Mouse (Mus musculus) liver, embryonic 13.5 days (tissue): Measurements from ENCODE around the gene Mdfi. TPM values are rescaled to one million over a fixed set of nuclear protein-coding genes. Genes with fewer than 3 reads are reported as not detected.

Source experiments
- ATAC-seq: fragments of 200-750 bp; cut with Nextera tagmentation; 2 replicates; pipeline ENCODE4 v1.8.0; 2017; ENCODE audit warnings: low read depth, mild to moderate bottlenecking, moderate number of reproducible peaks, moderate library complexity
- DNase-seq: peaks from one replicate; pipeline ENCODE4 v3.0.0; 2022
- H3K27ac ChIP-seq: fragments of 300-500 bp; sonication (generic); 2 replicates; pipeline ENCODE4 v1.5.1; 2015; ENCODE audit warnings: moderate library complexity, mild to moderate bottlenecking, inconsistent platforms
- H3K27me3 ChIP-seq: fragments of 300-500 bp; sonication (generic); 2 replicates; pipeline ENCODE4 v1.6.1; 2015; ENCODE audit warnings: mild to moderate bottlenecking, inconsistent platforms
- H3K36me3 ChIP-seq: fragments of 300-500 bp; sonication (generic); 2 replicates; pipeline ENCODE4 v1.6.1; 2015; ENCODE audit warnings: mild to moderate bottlenecking, inconsistent platforms
- H3K4me1 ChIP-seq: fragments of 300-500 bp; sonication (generic); replicated peaks from 2 replicates; pipeline ENCODE4 v1.6.1; 2015; ENCODE audit warnings: inconsistent platforms
- H3K4me2 ChIP-seq: fragments of 300-500 bp; sonication (generic); 2 replicates; pipeline ENCODE4 v1.6.1; 2015; ENCODE audit warnings: inconsistent platforms, mild to moderate bottlenecking, moderate library complexity
- H3K4me3 ChIP-seq: fragments of 300-500 bp; sonication (generic); replicated peaks from 2 replicates; pipeline ENCODE4 v1.5.1; 2015; ENCODE audit warnings: mild to moderate bottlenecking, inconsistent platforms
- H3K9ac ChIP-seq: fragments of 300-500 bp; sonication (generic); 2 replicates; pipeline ENCODE4 v1.6.1; 2015; ENCODE audit warnings: mild to moderate bottlenecking, inconsistent platforms
- H3K9me3 ChIP-seq: fragments of 300-500 bp; sonication (generic); replicated peaks from 2 replicates; pipeline ENCODE4 v1.6.1; 2016; ENCODE audit warnings: inconsistent platforms
- WGBS: fragments of 180-500 bp; shearing (Covaris S2); methylation state at CpG from one replicate; pipeline ENCODE4 v1.1.7; 2015; ENCODE audit not compliant: insufficient replicate concordance; 5-methylcytosine and 5-hydroxymethylcytosine counted together
- polyA plus RNA-seq: library from polyadenylated mRNA; unstranded; fragments of >200 nt; fragmentation: Nextera tagmentation; extraction: Ambion mirVana; gene quantifications from 2 replicates; pipeline ENCODE4 v1.2.1, GENCODE M21; 2015

Mdfi gene
- polyA plus RNA-seq, 1 experiment from 2014 or later = 1.1 TPM

GRCm38 (mm10) chr17:47765986-47766385 lies 68.5 kb downstream of the Mdfi start:
- Histone ChIP-seq H3K4me3 (no peak overlapping the region), H3K36me3 (no peaks in the 10 kb centered on the region), H3K9ac (no peak overlapping the region), H3K27ac (0 out of 2 replicates have a peak overlapping the region, but pooled peaks have one; percentile 9), H3K4me1 (peaks cover 55% of the 10 kb centered on the region), H3K4me2 (no peak overlapping the region), H3K27me3 (no peaks in the 10 kb centered on the region), H3K9me3 (no peaks in the 10 kb centered on the region)
- DNase-seq (no peak), ATAC-seq (no peak)
- WGBS = 60% methylated on average over 4 of the region's 4 CpGs

Other genes with a start within 250 kb of the Mdfi start
- 28.0 and 28.4 TPM in 2 replicates for gene Bysl, start 223.2 kb downstream of the Mdfi start, polyA plus RNA-seq
- gene Med20, start 223.1 kb downstream of the Mdfi start, polyA plus RNA-seq = 26.0 and 26.1 TPM in 2 replicates
- gene Gm20517, start 223.1 kb downstream of the Mdfi start, polyA plus RNA-seq = 1.8 TPM in 2 replicates
- 3.3 and 4.1 TPM in 2 replicates for gene Usp49, start 204.0 kb downstream of the Mdfi start, polyA plus RNA-seq
- gene Tomm6, start 146.3 kb downstream of the Mdfi start, polyA plus RNA-seq = 288 and 289 TPM in 2 replicates
- gene Frs3, start 145.7 kb downstream of the Mdfi start, polyA plus RNA-seq = 0.96 and 1.4 TPM in 2 replicates
- 0.06 and 0.07 TPM in 2 replicates for gene Gm21981, start 140.2 kb downstream of the Mdfi start, polyA plus RNA-seq
- not detected in 2 replicates for gene Prickle4, start 140.0 kb downstream of the Mdfi start, polyA plus RNA-seq
- gene Pgc, start 107.8 kb downstream of the Mdfi start, polyA plus RNA-seq = 0.08 TPM in 1 of 2 replicates, not detected in the other
- gene Tfeb, start 97.7 kb downstream of the Mdfi start, polyA plus RNA-seq = 4.4 and 4.6 TPM in 2 replicates
- 3.8 and 3.9 TPM in 2 replicates for gene Foxp4, start 90.0 kb upstream of the Mdfi start, polyA plus RNA-seq
- gene 1700122O11Rik, start 203.6 kb upstream of the Mdfi start, polyA plus RNA-seq = not detected in 2 replicates